Mouse (Mus musculus) small intestine, adult 2 months (tissue): Measurements from ENCODE around the gene Ctxn2. TPM values are rescaled to one million over a fixed set of nuclear protein-coding genes. Genes with fewer than 3 reads are reported as not detected.
"Not testable (repeated sequence)": the region's sequence is repeated elsewhere in the genome, so short reads cannot be mapped to it uniquely, and the experiment has no call there.

Experiments used
- H3K27ac ChIP-seq: fragments of 200-500 bp; 2 replicates; pipeline ENCODE4 v1.5.1; 2012; ENCODE audit warnings: low read depth, low read length, control low read depth, inconsistent platforms; ENCODE audit not compliant: insufficient read depth
- H3K27me3 ChIP-seq: fragments of 200-500 bp; 2 replicates; pipeline ENCODE4 v1.6.1; 2012; ENCODE audit warnings: mild to moderate bottlenecking, moderate library complexity, low read length, inconsistent platforms; ENCODE audit not compliant: control insufficient read depth, insufficient read depth
- H3K36me3 ChIP-seq: fragments of 200-500 bp; 2 replicates; pipeline ENCODE4 v1.6.1; 2012; ENCODE audit warnings: mild to moderate bottlenecking, low read length, control low read depth, inconsistent platforms; ENCODE audit not compliant: control insufficient read depth, insufficient read depth
- H3K4me1 ChIP-seq: fragments of 200-500 bp; 2 replicates; pipeline ENCODE4 v1.6.1; 2012; ENCODE audit warnings: low read length, inconsistent platforms, mixed read lengths; ENCODE audit not compliant: control insufficient read depth, insufficient read depth, insufficient read length
- H3K4me3 ChIP-seq: fragments of 200-500 bp; 2 replicates; pipeline ENCODE4 v1.5.1; 2012; ENCODE audit warnings: low read depth, mild to moderate bottlenecking, control low read depth, inconsistent platforms, low read length, moderate library complexity
- CTCF ChIP-seq: fragments of 200-500 bp; IDR thresholded peaks from 2 replicates; pipeline ENCODE4 v1.5.1; 2012; ENCODE audit warnings: low read depth, mild to moderate bottlenecking, control low read depth, inconsistent platforms, low read length, moderate library complexity, mixed read lengths; ENCODE audit not compliant: insufficient replicate concordance, insufficient read length; ENCODE audit errors: extremely low read depth
- POLR2A ChIP-seq: fragments of 200-500 bp; IDR thresholded peaks from 2 replicates; pipeline ENCODE4 v1.6.1; 2012; ENCODE audit warnings: low read depth, mild to moderate bottlenecking, control low read depth, inconsistent platforms, low read length, moderate library complexity
- WGBS: fragments of 180-500 bp; shearing (Covaris S2); methylation state at CpG from one replicate; pipeline ENCODE4 v1.1.7; 2018; 5-methylcytosine and 5-hydroxymethylcytosine counted together
- polyA plus RNA-seq: library from polyadenylated mRNA; depleted of rRNA; stranded (reverse); fragments of >200 nt; gene quantifications from 2 replicates; pipeline ENCODE4 v1.2.3, GENCODE M21; 2012; rRNA removed

The Ctxn2 gene
- polyA plus RNA-seq = not detected in 2 replicates

DNA sequence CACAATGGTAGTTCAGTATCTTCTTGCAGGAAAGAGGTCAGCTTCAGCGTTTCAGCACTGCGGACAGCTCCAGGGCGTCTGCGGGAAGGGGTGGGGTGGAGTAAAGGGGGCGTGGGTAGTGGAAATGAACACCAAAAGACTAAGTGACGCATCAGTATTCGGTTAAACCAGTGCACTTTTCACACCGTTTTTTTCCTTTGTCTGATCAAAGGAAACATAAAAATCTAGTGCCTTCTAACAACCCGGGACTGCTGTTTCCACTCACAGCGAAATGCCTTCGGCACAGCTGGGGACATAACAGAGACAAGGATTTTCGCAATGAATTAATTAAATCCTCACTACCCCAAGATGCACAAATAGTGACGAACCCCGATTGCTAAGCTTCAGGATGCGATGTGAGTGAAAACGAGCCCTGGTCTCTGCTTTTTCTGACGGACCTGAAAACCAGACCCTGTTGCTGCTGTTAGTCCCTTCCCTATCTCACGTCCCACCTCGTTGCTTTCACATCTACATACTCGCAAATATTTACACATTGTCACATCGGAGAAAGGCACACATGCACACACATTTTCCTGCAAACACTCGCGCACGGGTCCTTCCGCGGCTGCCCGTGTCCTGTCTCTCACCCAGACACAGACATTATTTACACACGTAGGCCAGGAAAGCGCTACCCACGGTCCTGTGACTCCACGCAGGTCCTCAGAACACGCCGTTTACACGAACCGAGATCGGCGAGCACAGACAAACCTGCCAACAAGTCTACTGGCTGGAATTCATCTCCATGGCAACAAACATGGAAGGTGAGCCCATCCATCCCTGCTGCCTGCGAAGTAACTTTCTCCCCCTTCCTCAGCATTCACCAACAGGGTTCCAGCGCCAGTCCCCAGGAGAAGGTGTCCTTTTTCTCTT, at the start of gene Ctxn2:
Ctxn2 (plus strand) TSS at position 790 of the 909 bp plus-strand sequence.
- TF ChIP-seq POLR2A (no peak), CTCF (no peak)
- Histone ChIP-seq H3K27me3 (peaks cover 3% of the 10 kb centered on the region; the same call in 1 of the 2 replicates), H3K27ac (no peak within 1 kb of the TSS), H3K4me1 (no peaks in the 10 kb centered on the region), H3K36me3 (no peaks in the 10 kb centered on the region), H3K4me3 (no peak within 1 kb of the TSS)
- 2% methylated on average over 39 of the region's 39 CpGs for WGBS

DNA sequence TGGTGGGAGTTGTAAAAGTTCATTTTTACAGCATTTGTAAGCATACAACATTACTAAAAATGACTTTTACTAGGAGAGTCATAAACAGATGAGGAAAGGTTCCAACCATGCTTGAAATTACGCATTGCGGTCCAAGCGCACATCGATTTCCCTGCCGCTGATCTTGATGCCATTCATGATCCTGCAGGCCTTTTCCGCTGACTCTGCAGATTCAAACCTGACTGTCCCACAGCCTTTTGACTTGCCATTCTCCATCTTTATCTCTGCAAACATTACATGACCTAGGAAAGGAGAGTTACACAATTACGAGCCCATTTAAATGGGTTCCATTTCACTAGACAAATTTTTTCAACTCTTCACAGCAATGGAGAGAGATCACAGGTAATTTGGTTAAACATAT, 47.7 kb upstream of the Ctxn2 start:
- H3K27me3 ChIP-seq = no peaks in the 10 kb centered on the region
- no peak overlapping the region for H3K4me3 ChIP-seq
- H3K27ac ChIP-seq = no peak overlapping the region
- WGBS = 98% methylated on average over 7 of the region's 7 CpGs
- H3K4me1 ChIP-seq = no peaks in the 10 kb centered on the region
- TF ChIP-seq CTCF = no peak
- TF ChIP-seq POLR2A = no peak
- 0 out of 2 replicates have a peak, but pooled peaks cover 7% of the 10 kb centered on the region for H3K36me3 ChIP-seq

DNA sequence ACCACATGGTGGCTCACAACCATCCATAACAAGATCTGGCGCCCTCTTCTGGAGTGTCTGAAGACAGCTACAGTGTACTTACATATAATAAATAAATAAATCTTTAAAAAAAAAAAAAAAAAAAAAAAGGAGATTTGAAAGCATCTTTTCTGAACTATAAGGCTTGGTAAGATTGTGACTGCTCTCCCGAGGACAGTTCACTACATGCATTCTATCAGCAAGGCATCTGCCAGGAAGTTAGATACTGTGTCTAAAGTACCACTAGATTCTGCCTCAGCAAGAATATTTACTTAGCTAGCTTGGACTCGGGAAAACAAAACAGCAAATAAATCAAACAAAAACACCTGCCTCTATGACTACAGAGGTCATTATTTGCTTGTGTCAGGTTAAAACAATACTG, 44.4 kb upstream of the Ctxn2 start:
- peaks cover 14% of the 10 kb centered on the region; the same call in 1 of the 2 replicates for H3K36me3 ChIP-seq
- not testable (repeated sequence) for H3K27ac ChIP-seq
- 78% methylated on average over 3 of the region's 3 CpGs for WGBS

DNA sequence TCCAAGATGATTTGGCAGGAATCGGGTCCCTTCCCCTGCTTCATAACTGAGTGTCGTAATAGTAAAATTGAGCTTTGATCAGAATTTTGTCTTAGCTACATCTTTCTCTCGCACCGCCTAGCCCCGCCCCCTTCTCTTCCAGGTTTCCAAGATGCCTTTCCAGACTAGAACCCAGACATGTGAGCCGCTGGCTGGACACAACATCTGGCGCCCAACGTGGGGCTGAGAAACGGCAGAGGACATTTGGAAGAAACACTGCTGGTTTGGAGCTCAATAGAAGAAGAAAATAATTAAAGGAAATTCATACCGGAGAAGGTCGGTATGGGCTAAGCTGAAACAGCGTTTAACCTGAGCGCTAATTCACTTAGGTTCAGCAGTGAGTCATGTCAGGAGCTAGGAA, 32.0 kb upstream of the Ctxn2 start:
- H3K27ac ChIP-seq, H3K4me1 ChIP-seq, H3K27me3 ChIP-seq, H3K4me3 ChIP-seq: not testable (repeated sequence)
- peaks cover 14% of the 10 kb centered on the region for H3K36me3 ChIP-seq
- WGBS = 98% methylated on average over 13 of the region's 13 CpGs

More for the DNA sequence above, 44.4 kb upstream of the Ctxn2 start:
- H3K4me3 ChIP-seq, H3K4me1 ChIP-seq, H3K27me3 ChIP-seq: not testable (repeated sequence)

DNA sequence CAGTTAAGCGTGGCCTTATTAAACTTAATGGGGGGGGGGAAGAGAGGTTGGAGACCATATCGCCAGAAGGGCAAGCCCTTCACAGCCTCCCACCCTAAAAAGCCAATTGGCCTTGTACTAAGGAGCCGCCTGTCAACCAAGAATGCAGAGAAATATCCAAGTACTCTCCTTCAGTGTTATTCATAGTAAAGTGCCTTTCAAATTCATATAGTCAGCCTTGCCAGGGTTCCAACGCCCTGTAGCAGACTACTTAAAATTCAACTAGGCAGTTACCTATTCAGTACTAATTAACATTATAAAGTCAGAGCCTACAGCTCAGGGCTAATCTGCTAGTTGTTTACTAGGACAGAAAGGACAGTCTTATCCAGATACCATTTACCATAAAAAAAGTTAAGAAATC, 30.0 kb upstream of the Ctxn2 start:
- H3K4me1 ChIP-seq, H3K27ac ChIP-seq, H3K4me3 ChIP-seq, H3K27me3 ChIP-seq: not testable (repeated sequence)
- 96% methylated on average over 4 of the region's 4 CpGs for whole genome bisulfite sequencing
- peaks cover 15% of the 10 kb centered on the region for H3K36me3 ChIP-seq

DNA sequence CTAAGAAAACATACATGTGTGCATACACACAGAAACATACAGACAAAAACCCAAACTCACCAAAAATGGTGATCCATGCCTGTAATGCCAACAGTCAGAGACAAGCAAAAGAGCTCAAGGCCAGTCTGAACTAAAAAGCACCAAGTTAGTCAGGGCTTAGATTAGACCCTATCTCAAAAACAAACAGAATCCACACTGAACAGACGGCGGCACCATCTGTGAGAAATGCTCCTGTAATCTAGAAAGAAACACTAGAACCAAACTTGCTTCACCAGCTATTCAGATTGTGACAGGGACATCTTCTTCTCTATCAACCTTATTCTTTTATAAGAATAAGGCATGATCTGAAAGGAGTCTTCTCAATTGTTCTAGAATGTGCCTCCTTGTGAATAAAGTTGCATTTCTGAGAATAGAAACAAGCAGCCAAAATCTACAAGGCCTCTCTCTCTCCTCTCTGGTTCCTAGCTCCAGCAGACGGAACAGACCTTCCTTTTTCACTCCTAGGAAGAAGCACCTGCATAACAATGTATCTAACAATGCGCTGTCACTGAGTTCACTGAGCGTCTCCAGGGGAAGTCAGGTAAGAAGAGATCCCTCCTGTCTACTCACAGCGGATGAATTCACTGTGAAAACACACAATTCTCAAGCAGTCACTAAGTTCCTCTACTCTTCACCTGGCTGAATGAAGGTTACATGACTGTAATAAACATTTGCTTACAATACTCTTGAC, 16.9 kb upstream of the Ctxn2 start:
- Histone ChIP-seq H3K36me3 (peaks cover 3% of the 10 kb centered on the region; the same call in 1 of the 2 replicates), H3K4me3 (no peak overlapping the region), H3K27me3 (0 out of 2 replicates have a peak, but pooled peaks cover 3% of the 10 kb centered on the region), H3K27ac (no peak overlapping the region), H3K4me1 (no peaks in the 10 kb centered on the region)
- TF ChIP-seq CTCF (no peak), POLR2A (no peak)
- WGBS = 88% methylated on average over 6 of the region's 6 CpGs

DNA sequence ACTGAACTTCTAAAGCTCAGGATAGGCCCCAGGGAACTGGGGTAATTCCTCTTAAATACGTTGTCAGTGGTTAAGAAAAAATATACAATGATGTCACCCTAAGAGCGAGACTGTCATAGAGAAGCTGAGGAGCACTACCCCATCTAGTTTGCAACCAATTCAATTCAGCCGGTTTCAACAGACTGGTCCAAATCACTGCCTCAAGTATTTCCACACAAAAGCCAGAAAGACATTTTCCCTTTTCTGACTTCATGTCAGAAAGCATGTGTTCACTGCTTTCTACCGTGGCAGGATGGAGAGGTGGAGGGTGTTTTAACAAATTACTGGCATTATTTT, 14.2 kb upstream of the Ctxn2 start:
- TF ChIP-seq POLR2A (no peak), CTCF (no peak)
- Histone ChIP-seq H3K27ac (no peak overlapping the region), H3K4me1 (no peaks in the 10 kb centered on the region), H3K27me3 (0 out of 2 replicates have a peak, but pooled peaks cover 3% of the 10 kb centered on the region), H3K4me3 (no peak overlapping the region), H3K36me3 (no peaks in the 10 kb centered on the region)
- 36% methylated on average over 4 of the region's 4 CpGs for WGBS
